Mouse (Mus musculus): ENCODE measurements around the gene Zbtb43. TPM values are rescaled to one million over a fixed set of nuclear protein-coding genes. Genes with fewer than 3 reads are reported as not detected.

The Zbtb43 gene
- 11.2 and 15.9 TPM in 2 replicates for polyA plus RNA-seq (2011; ENCODE audit: insufficient read length, low read depth, missing spikeins)

DNA sequence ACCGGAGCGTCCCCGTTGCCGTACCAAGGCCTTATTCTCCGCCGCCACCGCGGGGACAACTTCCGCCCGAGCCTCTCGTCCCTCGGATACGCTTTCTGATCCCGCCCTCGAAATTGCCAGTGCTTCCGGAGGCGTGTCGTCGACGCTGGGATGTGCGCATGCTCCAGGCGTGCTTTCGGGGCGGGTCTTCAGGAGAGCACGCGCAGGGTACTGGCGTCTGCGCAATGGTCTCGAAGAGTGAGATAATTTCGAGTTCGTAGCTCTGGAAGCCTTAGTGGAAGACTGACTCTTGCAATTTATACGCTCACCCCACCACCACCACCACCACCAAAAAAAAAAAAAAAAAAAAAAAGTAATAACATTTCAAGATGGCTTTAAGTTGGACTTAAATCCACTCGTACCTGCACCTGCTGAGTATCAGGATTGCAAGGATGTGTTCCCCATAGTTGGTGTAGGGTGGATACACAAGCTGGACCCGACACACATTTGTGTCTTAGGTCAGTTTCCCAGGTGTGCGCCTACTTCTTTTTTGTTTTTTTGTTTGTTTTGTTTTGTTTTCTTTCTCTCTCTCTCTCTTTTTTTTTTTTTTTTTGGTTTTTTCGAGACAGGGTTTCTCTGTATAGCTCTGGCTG lies at the start of gene Zbtb43:
Zbtb43 (minus strand) TSS at position 94 of the 632 bp plus-strand sequence.
- H3K27ac ChIP-seq (ENCODE audit: insufficient read depth, low read length), result peak within 1 kb of the TSS; percentile 16; the same call in 1 of the 2 replicates
- TF ChIP-seq CTCF (IDR thresholded peaks at IDR 0.05; ENCODE audit: borderline replicate concordance, insufficient read depth, low read length) (no peak), POLR2A (IDR thresholded peaks at IDR 0.05; ENCODE audit: low read depth, low read length) (peak; percentile 82)
- peaks cover 10% of the 10 kb centered on the region; the same call in 1 of the 2 replicates for H3K4me1 ChIP-seq (ENCODE audit: control insufficient read depth, insufficient read depth, low read length)
- H3K4me3 ChIP-seq (ENCODE audit: insufficient read depth, low read length), result peak within 1 kb of the TSS; percentile 88

DNA sequence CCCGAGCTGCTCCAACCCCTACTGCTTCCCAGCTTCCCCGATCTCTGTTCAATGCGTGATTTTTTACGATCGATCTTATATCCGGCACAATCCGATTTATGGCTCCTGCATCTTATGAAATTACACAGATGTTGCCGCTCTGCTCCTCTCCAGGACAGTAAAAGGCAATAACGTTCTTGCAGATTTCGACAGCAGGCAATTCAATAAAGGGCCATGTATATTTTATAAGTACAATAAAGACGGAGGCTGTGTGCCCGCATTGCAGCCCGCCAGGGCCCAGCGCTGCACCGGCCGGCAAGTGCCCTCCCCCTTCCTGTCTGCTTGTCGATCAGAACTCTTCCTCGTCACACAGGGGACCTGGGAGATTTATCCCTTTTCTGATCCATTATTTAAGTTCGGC lies 47.5 kb upstream of the Zbtb43 start:
- TF ChIP-seq POLR2A (IDR thresholded peaks at IDR 0.05; ENCODE audit: low read depth, low read length), result no peak
- TF ChIP-seq CTCF (IDR thresholded peaks at IDR 0.05; ENCODE audit: borderline replicate concordance, insufficient read depth, low read length), result no peak
- no peaks in the 10 kb centered on the region for H3K4me1 ChIP-seq (ENCODE audit: control insufficient read depth, insufficient read depth, low read length)
- no peak overlapping the region for H3K27ac ChIP-seq (ENCODE audit: insufficient read depth, low read length)
- no peak overlapping the region for H3K4me3 ChIP-seq (ENCODE audit: insufficient read depth, low read length)

DNA sequence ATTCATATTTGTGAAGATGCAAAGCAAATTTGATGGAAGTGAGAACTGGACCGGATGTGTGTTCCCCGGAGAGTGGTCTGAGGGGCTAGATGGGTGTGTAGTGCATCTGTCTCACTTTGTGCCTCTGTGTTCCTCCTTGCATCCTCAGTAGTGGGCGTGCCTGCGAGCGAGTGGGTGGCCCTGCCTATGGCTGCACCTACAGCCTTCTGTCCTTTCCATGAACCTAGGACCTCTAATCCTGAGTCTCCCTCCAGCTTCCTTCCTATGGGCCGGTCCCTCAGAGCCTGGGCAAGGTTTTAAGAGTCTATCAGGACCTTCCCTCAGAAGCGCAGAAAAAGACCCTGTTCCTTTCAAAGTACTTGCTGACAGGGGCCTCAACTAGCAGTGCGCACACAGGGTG lies 47.1 kb upstream of the Zbtb43 start:
- Histone ChIP-seq H3K4me3 (ENCODE audit: insufficient read depth, low read length) (no peak overlapping the region), H3K4me1 (ENCODE audit: control insufficient read depth, insufficient read depth, low read length) (no peaks in the 10 kb centered on the region), H3K27ac (ENCODE audit: insufficient read depth, low read length) (no peak overlapping the region)
- TF ChIP-seq CTCF (IDR thresholded peaks at IDR 0.05; ENCODE audit: borderline replicate concordance, insufficient read depth, low read length), result no peak
- no peak for TF ChIP-seq POLR2A (IDR thresholded peaks at IDR 0.05; ENCODE audit: low read depth, low read length)

DNA sequence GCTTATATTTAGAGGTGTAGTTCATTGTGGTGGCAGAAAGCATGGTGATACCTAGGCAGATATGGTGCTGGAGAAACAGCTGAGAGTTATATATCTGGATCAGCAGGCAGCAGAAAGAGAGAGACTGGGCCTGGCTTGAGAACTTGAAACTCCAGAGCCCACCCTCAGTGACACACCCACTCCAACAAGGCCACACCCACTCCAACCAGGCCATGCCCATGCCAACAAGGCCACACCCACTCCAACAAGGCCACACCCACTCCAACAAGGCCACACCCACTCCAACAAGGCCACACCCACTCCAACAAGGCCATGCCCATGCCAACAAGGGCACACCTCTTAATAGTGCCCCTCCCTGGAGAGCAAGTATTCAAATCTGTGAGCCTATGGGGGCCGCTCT lies 42.4 kb upstream of the Zbtb43 start:
- H3K27ac ChIP-seq (ENCODE audit: insufficient read depth, low read length), result no peak overlapping the region
- no peaks in the 10 kb centered on the region for H3K4me1 ChIP-seq (ENCODE audit: control insufficient read depth, insufficient read depth, low read length)
- H3K4me3 ChIP-seq (ENCODE audit: insufficient read depth, low read length), result no peak overlapping the region
- no peak for TF ChIP-seq POLR2A (IDR thresholded peaks at IDR 0.05; ENCODE audit: low read depth, low read length)
- TF ChIP-seq CTCF (IDR thresholded peaks at IDR 0.05; ENCODE audit: borderline replicate concordance, insufficient read depth, low read length), result no peak

DNA sequence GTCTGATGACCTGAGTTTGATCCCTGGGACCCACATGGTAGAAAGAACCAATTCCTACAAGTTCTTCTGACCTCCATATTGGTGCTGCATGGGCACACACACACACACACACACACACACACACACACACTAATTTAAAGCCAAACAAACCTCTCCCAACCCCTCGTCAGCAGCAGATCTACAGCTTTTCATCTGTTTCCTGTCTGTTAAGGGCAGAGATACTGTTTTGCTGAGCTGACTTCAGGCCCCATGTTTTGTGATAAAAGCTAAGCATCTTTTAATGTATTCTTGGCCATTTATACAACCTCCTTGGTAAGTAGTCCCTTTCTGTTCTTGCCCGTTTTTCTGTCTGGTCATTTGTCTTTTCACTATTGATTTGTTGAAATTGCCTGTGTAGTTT lies 34.2 kb upstream of the Zbtb43 start:
- no peak overlapping the region for H3K4me3 ChIP-seq (ENCODE audit: insufficient read depth, low read length)

DNA sequence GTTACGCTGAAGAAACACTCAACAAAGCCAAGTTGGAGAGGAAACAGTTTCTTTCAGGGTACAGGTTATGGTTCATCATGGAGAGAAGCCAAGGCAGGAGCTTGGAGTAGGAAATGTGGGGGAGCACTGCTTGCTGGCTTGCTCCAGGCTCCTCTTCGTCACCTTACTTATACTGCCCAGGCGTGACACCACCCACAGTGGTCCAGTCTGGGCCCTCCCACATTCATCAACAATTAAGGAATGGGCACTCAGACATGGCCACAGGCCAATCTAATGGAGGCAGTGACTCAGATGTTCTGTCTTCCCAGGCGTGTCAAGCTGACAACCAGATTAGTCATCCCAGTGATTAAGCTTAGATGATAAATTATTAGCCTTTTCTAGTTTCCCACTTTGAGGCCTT lies 29.9 kb upstream of the Zbtb43 start:
- no peak for TF ChIP-seq POLR2A (IDR thresholded peaks at IDR 0.05; ENCODE audit: low read depth, low read length)
- TF ChIP-seq CTCF (IDR thresholded peaks at IDR 0.05; ENCODE audit: borderline replicate concordance, insufficient read depth, low read length), result no peak
- no peaks in the 10 kb centered on the region for H3K4me1 ChIP-seq (ENCODE audit: control insufficient read depth, insufficient read depth, low read length)
- no peak overlapping the region for H3K27ac ChIP-seq (ENCODE audit: insufficient read depth, low read length)
- H3K4me3 ChIP-seq (ENCODE audit: insufficient read depth, low read length), result no peak overlapping the region

More for the DNA sequence above, 34.2 kb upstream of the Zbtb43 start:
- Histone ChIP-seq H3K27ac (ENCODE audit: insufficient read depth, low read length) (no peak overlapping the region), H3K4me1 (ENCODE audit: control insufficient read depth, insufficient read depth, low read length) (no peaks in the 10 kb centered on the region)
- no peak for TF ChIP-seq CTCF (IDR thresholded peaks at IDR 0.05; ENCODE audit: borderline replicate concordance, insufficient read depth, low read length)
- TF ChIP-seq POLR2A (IDR thresholded peaks at IDR 0.05; ENCODE audit: low read depth, low read length), result no peak

DNA sequence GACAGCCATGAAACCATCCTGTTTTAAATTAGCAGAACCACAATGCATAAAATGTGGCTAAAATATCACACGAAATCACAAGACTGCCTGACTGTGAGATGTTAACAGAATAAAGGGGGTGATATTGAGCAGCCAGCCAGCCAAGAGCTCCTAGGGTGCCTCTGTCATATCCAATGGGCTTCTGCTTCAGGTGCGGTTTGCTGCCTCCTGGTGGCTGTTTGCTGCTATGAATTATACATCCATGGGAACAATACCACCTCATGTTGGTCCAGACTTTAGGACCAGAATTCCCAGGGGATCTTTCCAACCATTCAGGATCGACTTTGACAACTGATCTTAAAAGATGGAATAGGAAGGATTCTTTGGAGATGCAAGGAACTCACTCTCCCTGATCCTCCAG lies 27.3 kb upstream of the Zbtb43 start:
- Histone ChIP-seq H3K27ac (ENCODE audit: insufficient read depth, low read length) (no peak overlapping the region), H3K4me3 (ENCODE audit: insufficient read depth, low read length) (no peak overlapping the region), H3K4me1 (ENCODE audit: control insufficient read depth, insufficient read depth, low read length) (no peaks in the 10 kb centered on the region)
- TF ChIP-seq POLR2A (IDR thresholded peaks at IDR 0.05; ENCODE audit: low read depth, low read length) (no peak), CTCF (IDR thresholded peaks at IDR 0.05; ENCODE audit: borderline replicate concordance, insufficient read depth, low read length) (no peak)

DNA sequence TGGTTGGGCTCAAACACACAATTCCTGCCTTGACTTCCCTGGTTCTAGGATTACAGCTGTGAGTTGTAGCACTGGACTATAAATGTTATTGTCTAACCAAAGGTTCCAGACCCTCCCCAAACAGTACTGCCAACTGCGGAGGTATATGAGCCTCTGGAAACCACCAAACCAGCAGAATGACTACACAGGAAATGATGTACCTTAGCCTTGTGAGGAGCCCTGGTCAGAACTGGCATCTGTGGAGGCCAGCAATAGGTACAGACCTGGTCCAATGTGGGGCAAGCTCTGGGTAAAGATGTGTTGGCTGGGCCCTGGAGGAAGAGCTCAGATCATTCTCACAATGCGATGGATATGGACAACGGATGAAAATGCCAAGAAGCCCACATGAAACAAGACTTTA lies 23.7 kb upstream of the Zbtb43 start:
- Histone ChIP-seq H3K27ac (ENCODE audit: insufficient read depth, low read length) (no peak overlapping the region), H3K4me1 (ENCODE audit: control insufficient read depth, insufficient read depth, low read length) (no peaks in the 10 kb centered on the region), H3K4me3 (ENCODE audit: insufficient read depth, low read length) (no peak overlapping the region)
- TF ChIP-seq POLR2A (IDR thresholded peaks at IDR 0.05; ENCODE audit: low read depth, low read length) (no peak), CTCF (IDR thresholded peaks at IDR 0.05; ENCODE audit: borderline replicate concordance, insufficient read depth, low read length) (no peak)

DNA sequence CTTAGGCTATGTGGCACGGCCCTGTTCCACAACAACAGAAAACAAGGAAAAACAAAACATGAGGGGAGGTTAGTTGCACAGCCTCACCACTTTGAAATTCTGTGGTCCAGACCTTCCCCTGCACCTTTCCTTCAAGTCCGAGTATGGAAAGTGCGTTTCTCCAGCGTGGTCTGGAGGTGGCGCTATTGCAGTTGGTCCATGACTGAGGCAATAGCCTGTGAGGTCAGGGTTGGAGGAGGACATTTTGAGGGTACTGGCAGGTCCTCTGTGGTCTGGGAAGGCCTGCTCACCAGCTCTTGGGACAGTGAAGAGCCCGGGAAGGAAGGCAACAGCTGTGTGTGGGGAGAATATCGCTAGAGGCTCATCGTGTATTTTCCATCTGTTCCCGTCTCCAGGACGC lies 21.2 kb upstream of the Zbtb43 start:
- Histone ChIP-seq H3K4me1 (ENCODE audit: control insufficient read depth, insufficient read depth, low read length) (no peaks in the 10 kb centered on the region), H3K27ac (ENCODE audit: insufficient read depth, low read length) (no peak overlapping the region), H3K4me3 (ENCODE audit: insufficient read depth, low read length) (no peak overlapping the region)
- TF ChIP-seq POLR2A (IDR thresholded peaks at IDR 0.05; ENCODE audit: low read depth, low read length) (no peak), CTCF (IDR thresholded peaks at IDR 0.05; ENCODE audit: borderline replicate concordance, insufficient read depth, low read length) (peak; percentile 63; the same call in 1 of the 2 replicates)

DNA sequence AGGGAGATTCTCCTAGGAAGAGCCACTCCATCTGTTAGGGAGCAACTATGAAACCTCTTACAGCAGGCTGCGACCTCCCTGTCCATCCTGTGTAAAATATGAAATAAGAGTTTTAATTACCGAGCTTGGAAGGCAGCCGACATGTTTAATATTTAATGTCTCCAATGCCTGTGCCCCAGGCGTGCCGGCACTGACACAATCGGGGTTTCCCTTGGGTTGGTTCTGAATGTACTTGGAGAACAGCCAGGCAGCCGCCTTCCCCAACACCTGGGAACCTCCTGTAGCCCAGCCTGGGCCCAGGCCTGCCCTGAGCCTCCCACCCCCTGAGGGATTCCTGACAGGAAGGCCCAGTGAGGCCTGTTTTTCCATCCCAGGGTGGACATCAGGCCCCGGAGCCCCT lies 19.0 kb upstream of the Zbtb43 start:
- Histone ChIP-seq H3K27ac (ENCODE audit: insufficient read depth, low read length) (no peak overlapping the region), H3K4me1 (ENCODE audit: control insufficient read depth, insufficient read depth, low read length) (no peaks in the 10 kb centered on the region), H3K4me3 (ENCODE audit: insufficient read depth, low read length) (no peak overlapping the region)
- TF ChIP-seq CTCF (IDR thresholded peaks at IDR 0.05; ENCODE audit: borderline replicate concordance, insufficient read depth, low read length), result no peak
- no peak for TF ChIP-seq POLR2A (IDR thresholded peaks at IDR 0.05; ENCODE audit: low read depth, low read length)
